Mouse (Mus musculus): ENCODE data around the gene Zyg11b. TPM values are rescaled to one million over a fixed set of nuclear protein-coding genes. Genes with fewer than 3 reads are reported as not detected.

Gene Zyg11b
- polyA plus RNA-seq, 1 experiment from 2014 or later = 14.1 TPM

DNA sequence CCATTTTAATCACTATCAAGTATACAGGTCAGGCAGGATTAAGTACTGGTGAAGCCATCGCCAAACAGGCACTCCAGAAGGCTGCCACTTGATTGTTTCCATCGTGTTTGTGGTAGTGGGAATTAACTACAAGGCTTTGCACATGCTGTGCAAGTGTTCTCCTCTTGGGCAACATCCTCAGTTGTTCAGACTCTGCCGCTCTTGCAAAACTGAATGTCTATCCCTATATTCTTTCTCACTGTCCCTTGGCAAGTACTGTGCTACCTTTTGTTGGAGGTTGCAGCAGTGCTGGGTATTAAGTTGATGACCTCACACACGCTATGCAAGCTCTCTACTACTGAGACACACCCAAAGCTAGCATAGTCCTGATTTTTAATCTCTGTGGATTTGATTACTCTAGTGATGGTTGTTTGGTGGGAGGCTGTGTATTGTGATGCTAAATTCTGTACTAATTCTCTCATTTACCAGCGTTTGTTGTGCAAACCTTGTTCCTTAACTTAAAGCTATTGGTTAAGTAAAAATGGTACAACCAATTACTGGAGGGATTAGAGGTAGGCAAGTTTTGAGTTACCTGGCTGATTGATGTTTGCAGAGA, 1.5 kb upstream of the Zyg11b start:
- DNase-seq (ENCODE audit: low spot score) = no peak

DNA sequence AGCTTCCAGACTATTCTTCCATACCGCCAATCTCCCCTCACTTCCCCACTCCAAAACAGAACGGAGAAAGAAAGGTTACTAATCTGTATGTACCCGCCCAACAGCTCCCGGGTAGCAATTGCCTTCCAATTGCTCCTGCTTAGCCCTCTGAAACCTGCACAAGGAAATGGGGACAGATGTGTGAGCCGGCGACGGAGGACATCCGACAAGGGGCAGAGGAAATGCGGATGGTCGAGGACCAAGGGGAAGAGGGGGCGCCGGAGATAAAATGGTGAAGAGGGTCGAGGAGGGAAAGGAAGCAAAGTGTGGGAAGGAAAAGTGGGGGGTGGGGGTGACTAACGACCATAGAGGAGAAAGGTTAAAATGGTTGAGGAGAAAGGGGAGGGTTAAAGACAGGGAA, 630 bp downstream of the Zyg11b start:
- DNase-seq (ENCODE audit: low spot score) = no peak
- Histone ChIP-seq H3K4me1 (replicated peaks; ENCODE audit: control insufficient read depth, insufficient read depth, low read length) (peaks cover 16% of the 10 kb centered on the region), H3K9me3 (ENCODE audit: control insufficient read depth, low read length) (0 out of 2 replicates have a peak, but pooled peaks cover 2% of the 10 kb centered on the region), H3K4me2 (ENCODE audit: low read length) (peak overlapping the region; percentile 76), H3K9ac (ENCODE audit: low read length) (peak overlapping the region; percentile 85), H3K27ac (ENCODE audit: low read depth) (peak overlapping the region; percentile 82), H3K4me3 (ENCODE audit: low read depth, low read length) (peak overlapping the region; percentile 83), H3K27me3 (replicated peaks; ENCODE audit: control insufficient read depth, insufficient read depth, low read length) (no peaks in the 10 kb centered on the region), H3K36me3 (ENCODE audit: control insufficient read depth, insufficient read depth, low read length) (no peaks in the 10 kb centered on the region)
- 2% methylated on average over 14 of the region's 14 CpGs for WGBS
- ATAC-seq (replicated peaks; ENCODE audit: low FRiP score, low TSS enrichment, low read depth) = peak; percentile 4; the same call in 1 of the 2 replicates

More for the DNA sequence above, 1.5 kb upstream of the Zyg11b start:
- H3K4me2 ChIP-seq (ENCODE audit: low read length) = no peak overlapping the region
- H3K36me3 ChIP-seq (ENCODE audit: control insufficient read depth, insufficient read depth, low read length) = no peaks in the 10 kb centered on the region
- H3K4me1 ChIP-seq (replicated peaks; ENCODE audit: control insufficient read depth, insufficient read depth, low read length) = peaks cover 16% of the 10 kb centered on the region
- ATAC-seq (replicated peaks; ENCODE audit: low FRiP score, low TSS enrichment, low read depth) = no peak
- H3K27me3 ChIP-seq (replicated peaks; ENCODE audit: control insufficient read depth, insufficient read depth, low read length) = no peaks in the 10 kb centered on the region
- no peak overlapping the region for H3K27ac ChIP-seq (ENCODE audit: low read depth)
- H3K9me3 ChIP-seq (ENCODE audit: control insufficient read depth, low read length) = 0 out of 2 replicates have a peak, but pooled peaks cover 2% of the 10 kb centered on the region
- H3K4me3 ChIP-seq (ENCODE audit: low read depth, low read length) = no peak overlapping the region
- WGBS = 88% methylated on average over 5 of the region's 5 CpGs
- H3K9ac ChIP-seq (ENCODE audit: low read length) = no peak overlapping the region

DNA sequence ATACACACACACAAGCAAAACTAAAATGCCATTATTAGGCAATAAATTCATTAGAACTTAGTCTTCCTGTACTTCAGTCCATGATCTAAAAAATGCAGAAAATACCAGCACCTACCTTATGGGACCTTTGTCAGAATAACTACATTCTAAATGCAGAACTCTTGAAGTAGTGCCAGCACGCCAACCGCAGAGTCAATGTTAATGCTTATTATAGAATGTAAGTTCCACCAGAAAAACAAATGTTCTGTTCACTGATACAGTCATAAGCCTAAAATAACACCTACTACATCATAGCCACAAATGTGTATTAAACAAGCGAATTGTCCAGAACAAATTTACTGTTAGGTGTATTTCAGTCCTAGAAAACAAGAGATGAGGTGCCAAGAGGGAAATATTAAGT, 23.9 kb downstream of the Zyg11b start:
- no peaks in the 10 kb centered on the region for H3K9me3 ChIP-seq (ENCODE audit: control insufficient read depth, low read length)
- ATAC-seq (replicated peaks; ENCODE audit: low FRiP score, low TSS enrichment, low read depth) = no peak

DNA sequence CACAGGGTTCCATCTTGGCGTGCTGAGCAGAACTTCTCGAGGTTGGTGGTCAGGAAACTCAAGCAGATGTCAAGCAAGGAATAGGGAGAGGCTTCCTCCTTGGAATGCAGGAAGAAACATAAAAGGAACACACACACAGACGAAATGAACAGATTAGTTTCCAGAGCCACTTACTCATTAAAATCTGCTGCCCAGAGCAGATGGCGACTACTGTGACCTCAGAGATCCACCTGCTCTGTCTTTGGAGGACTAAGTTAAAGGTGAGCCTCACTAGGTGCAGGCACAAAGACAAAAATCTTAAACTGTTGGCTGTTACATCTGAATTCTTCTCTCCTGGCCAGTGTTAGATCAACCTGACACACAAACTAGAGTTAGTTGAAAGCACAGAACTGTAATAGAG, 28.6 kb downstream of the Zyg11b start:
- no peak overlapping the region for H3K27ac ChIP-seq (ENCODE audit: low read depth)
- no peak overlapping the region for H3K4me2 ChIP-seq (ENCODE audit: low read length)
- H3K27me3 ChIP-seq (replicated peaks; ENCODE audit: control insufficient read depth, insufficient read depth, low read length) = no peaks in the 10 kb centered on the region
- peaks cover 22% of the 10 kb centered on the region; the same call in 1 of the 2 replicates for H3K36me3 ChIP-seq (ENCODE audit: control insufficient read depth, insufficient read depth, low read length)
- no peaks in the 10 kb centered on the region for H3K4me1 ChIP-seq (replicated peaks; ENCODE audit: control insufficient read depth, insufficient read depth, low read length)
- WGBS = 72% methylated on average over 4 of the region's 4 CpGs
- no peak for ATAC-seq (replicated peaks; ENCODE audit: low FRiP score, low TSS enrichment, low read depth)
- no peak for DNase-seq (ENCODE audit: low spot score)
- no peak overlapping the region for H3K9ac ChIP-seq (ENCODE audit: low read length)
- H3K4me3 ChIP-seq (ENCODE audit: low read depth, low read length) = no peak overlapping the region
- H3K9me3 ChIP-seq (ENCODE audit: control insufficient read depth, low read length) = no peaks in the 10 kb centered on the region

More for the DNA sequence above, 23.9 kb downstream of the Zyg11b start:
- H3K27me3 ChIP-seq (replicated peaks; ENCODE audit: control insufficient read depth, insufficient read depth, low read length) = no peaks in the 10 kb centered on the region
- WGBS = 93% methylated on average over 3 of the region's 3 CpGs
- no peaks in the 10 kb centered on the region for H3K36me3 ChIP-seq (ENCODE audit: control insufficient read depth, insufficient read depth, low read length)
- H3K9ac ChIP-seq (ENCODE audit: low read length) = no peak overlapping the region
- no peak overlapping the region for H3K27ac ChIP-seq (ENCODE audit: low read depth)
- DNase-seq (ENCODE audit: low spot score) = no peak
- no peak overlapping the region for H3K4me2 ChIP-seq (ENCODE audit: low read length)
- no peaks in the 10 kb centered on the region for H3K4me1 ChIP-seq (replicated peaks; ENCODE audit: control insufficient read depth, insufficient read depth, low read length)
- H3K4me3 ChIP-seq (ENCODE audit: low read depth, low read length) = no peak overlapping the region

DNA sequence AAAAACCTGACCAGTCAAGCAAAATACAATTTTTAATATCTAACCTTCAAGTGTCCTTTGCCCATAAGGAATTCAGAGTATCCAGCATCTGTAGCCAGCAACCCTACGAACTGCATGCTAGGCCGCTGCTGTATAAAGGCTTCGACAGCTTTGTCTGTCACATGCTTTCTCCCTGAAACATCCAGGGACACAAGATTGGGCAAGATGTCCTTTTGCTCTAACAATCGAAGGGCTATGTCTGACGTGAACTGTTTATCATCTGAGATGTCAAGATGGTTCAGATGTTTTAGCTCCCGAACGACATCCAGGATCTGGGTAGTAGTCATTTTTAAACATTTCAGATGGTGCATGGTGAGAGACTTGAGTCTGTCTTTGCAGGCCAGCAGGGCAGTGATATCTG, 35.1 kb downstream of the Zyg11b start:
- Histone ChIP-seq H3K27ac (ENCODE audit: low read depth) (no peak overlapping the region), H3K36me3 (ENCODE audit: control insufficient read depth, insufficient read depth, low read length) (peaks cover 49% of the 10 kb centered on the region), H3K4me1 (replicated peaks; ENCODE audit: control insufficient read depth, insufficient read depth, low read length) (no peaks in the 10 kb centered on the region), H3K27me3 (replicated peaks; ENCODE audit: control insufficient read depth, insufficient read depth, low read length) (no peaks in the 10 kb centered on the region), H3K4me3 (ENCODE audit: low read depth, low read length) (no peak overlapping the region), H3K4me2 (ENCODE audit: low read length) (no peak overlapping the region), H3K9ac (ENCODE audit: low read length) (no peak overlapping the region), H3K9me3 (ENCODE audit: control insufficient read depth, low read length) (no peaks in the 10 kb centered on the region)
- ATAC-seq (replicated peaks; ENCODE audit: low FRiP score, low TSS enrichment, low read depth) = no peak
- WGBS = 89% methylated on average over 7 of the region's 7 CpGs
- no peak for DNase-seq (ENCODE audit: low spot score)

DNA sequence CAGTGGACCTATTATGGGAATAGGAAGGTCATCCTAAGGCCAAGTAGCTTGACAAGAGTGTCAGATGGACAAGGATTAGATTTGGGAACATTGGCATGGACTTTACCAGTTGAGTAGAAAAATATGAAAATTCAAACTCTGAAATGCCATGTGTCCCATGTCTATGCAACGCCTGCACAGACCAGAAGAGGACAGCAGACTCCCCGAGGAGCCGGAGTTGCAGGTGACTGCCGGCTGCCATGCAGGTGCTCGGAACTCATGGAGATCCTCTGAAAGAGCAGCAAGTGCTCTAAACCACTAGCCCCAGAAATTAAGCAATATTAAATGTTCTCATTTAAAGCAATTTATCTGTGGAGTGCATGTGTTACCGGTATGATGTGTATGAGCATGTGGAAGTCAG, 47.6 kb downstream of the Zyg11b start:
- no peak overlapping the region for H3K4me2 ChIP-seq (ENCODE audit: low read length)
- WGBS = 90% methylated on average over 6 of the region's 6 CpGs

DNA sequence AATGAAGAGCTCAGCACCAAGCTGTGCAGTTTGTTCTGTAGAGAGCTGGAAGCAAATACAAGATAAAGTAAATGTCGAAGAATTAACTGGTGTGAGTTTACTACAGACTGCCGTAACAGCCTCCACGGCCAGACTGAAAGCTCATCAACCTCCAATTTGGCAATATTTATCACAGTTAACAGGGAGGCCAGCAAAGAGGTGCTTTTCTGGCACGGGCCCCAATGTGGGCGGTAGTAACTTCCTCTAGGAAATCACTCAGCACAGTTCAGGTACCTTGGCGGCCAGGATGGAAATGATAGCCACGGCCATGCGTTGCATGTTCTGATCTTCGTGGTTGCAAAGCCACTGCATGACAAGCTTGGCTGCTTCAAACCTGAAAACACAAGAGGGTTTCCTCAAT, 50.4 kb downstream of the Zyg11b start:
- 95% methylated on average over 9 of the region's 9 CpGs for WGBS

More for the DNA sequence above, 47.6 kb downstream of the Zyg11b start:
- no peaks in the 10 kb centered on the region for H3K9me3 ChIP-seq (ENCODE audit: control insufficient read depth, low read length)
- H3K27me3 ChIP-seq (replicated peaks; ENCODE audit: control insufficient read depth, insufficient read depth, low read length) = no peaks in the 10 kb centered on the region
- H3K9ac ChIP-seq (ENCODE audit: low read length) = no peak overlapping the region
- no peaks in the 10 kb centered on the region for H3K4me1 ChIP-seq (replicated peaks; ENCODE audit: control insufficient read depth, insufficient read depth, low read length)
- H3K27ac ChIP-seq (ENCODE audit: low read depth) = no peak overlapping the region
- H3K36me3 ChIP-seq (ENCODE audit: control insufficient read depth, insufficient read depth, low read length) = peaks cover 83% of the 10 kb centered on the region
- no peak for DNase-seq (ENCODE audit: low spot score)
- no peak for ATAC-seq (replicated peaks; ENCODE audit: low FRiP score, low TSS enrichment, low read depth)
- H3K4me3 ChIP-seq (ENCODE audit: low read depth, low read length) = no peak overlapping the region

DNA sequence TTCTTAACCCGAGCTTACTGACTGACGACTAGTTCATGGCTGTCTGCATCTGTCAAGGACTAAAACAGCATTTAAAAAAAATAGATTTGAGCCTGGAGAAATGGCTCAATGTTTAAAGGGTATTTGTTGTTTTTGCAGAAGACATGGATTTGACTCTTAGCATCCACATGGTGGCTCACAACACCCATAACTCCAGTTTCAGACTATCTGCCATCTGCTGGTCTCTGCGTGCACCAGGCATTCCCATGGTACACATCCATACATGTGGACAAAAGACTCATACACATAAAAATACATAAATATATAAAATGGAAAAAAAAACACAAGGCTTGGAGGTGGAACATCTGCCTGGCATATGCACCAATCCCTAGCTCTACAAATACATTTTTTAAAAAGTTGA, 51.6 kb downstream of the Zyg11b start:
- H3K27me3 ChIP-seq (replicated peaks; ENCODE audit: control insufficient read depth, insufficient read depth, low read length) = no peaks in the 10 kb centered on the region
- H3K36me3 ChIP-seq (ENCODE audit: control insufficient read depth, insufficient read depth, low read length) = peaks cover 67% of the 10 kb centered on the region
- no peak for DNase-seq (ENCODE audit: low spot score)
- no peak overlapping the region for H3K9ac ChIP-seq (ENCODE audit: low read length)
- 94% methylated on average over 3 of the region's 3 CpGs for WGBS
- H3K4me1 ChIP-seq (replicated peaks; ENCODE audit: control insufficient read depth, insufficient read depth, low read length) = no peaks in the 10 kb centered on the region
- H3K27ac ChIP-seq (ENCODE audit: low read depth) = no peak overlapping the region
- ATAC-seq (replicated peaks; ENCODE audit: low FRiP score, low TSS enrichment, low read depth) = no peak
- H3K9me3 ChIP-seq (ENCODE audit: control insufficient read depth, low read length) = no peaks in the 10 kb centered on the region
- H3K4me3 ChIP-seq (ENCODE audit: low read depth, low read length) = no peak overlapping the region
- H3K4me2 ChIP-seq (ENCODE audit: low read length) = no peak overlapping the region

More for the DNA sequence above, 50.4 kb downstream of the Zyg11b start:
- no peaks in the 10 kb centered on the region for H3K4me1 ChIP-seq (replicated peaks; ENCODE audit: control insufficient read depth, insufficient read depth, low read length)
- no peaks in the 10 kb centered on the region for H3K27me3 ChIP-seq (replicated peaks; ENCODE audit: control insufficient read depth, insufficient read depth, low read length)
- H3K4me2 ChIP-seq (ENCODE audit: low read length) = no peak overlapping the region
- no peak overlapping the region for H3K9ac ChIP-seq (ENCODE audit: low read length)
- DNase-seq (ENCODE audit: low spot score) (no peak), ATAC-seq (replicated peaks; ENCODE audit: low FRiP score, low TSS enrichment, low read depth) (no peak)
- H3K36me3 ChIP-seq (ENCODE audit: control insufficient read depth, insufficient read depth, low read length) = peaks cover 67% of the 10 kb centered on the region
- no peak overlapping the region for H3K27ac ChIP-seq (ENCODE audit: low read depth)
- no peak overlapping the region for H3K4me3 ChIP-seq (ENCODE audit: low read depth, low read length)
- no peaks in the 10 kb centered on the region for H3K9me3 ChIP-seq (ENCODE audit: control insufficient read depth, low read length)

DNA sequence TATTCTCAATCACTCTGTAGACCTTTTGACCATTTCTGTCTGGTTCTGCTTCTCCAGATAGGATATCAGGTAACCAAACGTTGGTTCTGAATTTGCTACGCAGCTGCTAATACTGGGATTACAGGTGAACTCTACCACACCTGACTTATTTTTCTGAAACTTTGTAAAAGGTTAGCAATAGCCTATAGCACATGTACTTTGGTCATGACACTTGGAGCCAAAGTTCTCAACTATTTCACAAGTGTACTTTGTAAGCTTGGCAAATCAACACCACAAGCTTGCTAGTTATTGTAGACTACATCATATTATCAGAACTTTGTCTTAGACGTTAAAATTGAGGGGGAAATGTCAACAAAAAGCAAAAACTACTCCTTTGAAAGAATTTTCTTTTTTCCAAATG, 67.2 kb downstream of the Zyg11b start:
- H3K27ac ChIP-seq (ENCODE audit: low read depth) = no peak overlapping the region
- no peak for ATAC-seq (replicated peaks; ENCODE audit: low FRiP score, low TSS enrichment, low read depth)
- no peaks in the 10 kb centered on the region for H3K9me3 ChIP-seq (ENCODE audit: control insufficient read depth, low read length)
- no peaks in the 10 kb centered on the region for H3K4me1 ChIP-seq (replicated peaks; ENCODE audit: control insufficient read depth, insufficient read depth, low read length)
- H3K9ac ChIP-seq (ENCODE audit: low read length) = no peak overlapping the region
- H3K4me3 ChIP-seq (ENCODE audit: low read depth, low read length) = no peak overlapping the region
- no peak overlapping the region for H3K4me2 ChIP-seq (ENCODE audit: low read length)
- H3K36me3 ChIP-seq (ENCODE audit: control insufficient read depth, insufficient read depth, low read length) = peaks cover 54% of the 10 kb centered on the region
- H3K27me3 ChIP-seq (replicated peaks; ENCODE audit: control insufficient read depth, insufficient read depth, low read length) = no peaks in the 10 kb centered on the region
- DNase-seq (ENCODE audit: low spot score) = no peak
- 87% methylated on average over 3 of the region's 3 CpGs for WGBS
